Mouse (Mus musculus): Measurements from ENCODE around the gene Mapk13. TPM values are rescaled to one million over a fixed set of nuclear protein-coding genes. Genes with fewer than 3 reads are reported as not detected.
A peak's percentile ranks its signal among the peaks of the same experiment; 100 is the strongest.

Mapk13 gene
- total and polyA plus RNA-seq, 2 experiments from 2014 or later: 0.65 to 0.78 TPM

GRCm38 (mm10) chr17:28801474-28802005, 32.4 kb downstream of the Mapk13 start:
- Histone ChIP-seq H3K36me3 (replicated peaks; ENCODE audit: control insufficient read depth, insufficient read depth, low read length) (peaks cover 10% of the 10 kb centered on the region), H3K27ac (ENCODE audit: low read depth) (peak overlapping the region; percentile 99), H3K9me3 (replicated peaks; ENCODE audit: control insufficient read depth, low read length) (no peaks in the 10 kb centered on the region), H3K9ac (replicated peaks; ENCODE audit: low read depth, low read length) (peak overlapping the region; percentile 100), H3K4me1 (ENCODE audit: control insufficient read depth, insufficient read depth) (peaks cover 18% of the 10 kb centered on the region), H3K4me2 (ENCODE audit: low read depth, low read length) (peak overlapping the region; percentile 97), H3K27me3 (ENCODE audit: control insufficient read depth, insufficient read depth, low read length) (no peaks in the 10 kb centered on the region), H3K4me3 (ENCODE audit: low read depth, low read length) (peak overlapping the region; percentile 95)
- TF ChIP-seq EP300 (IDR thresholded peaks at IDR 0.05; ENCODE audit: low read depth): no peak
- TF ChIP-seq CTCF (IDR thresholded peaks at IDR 0.05; ENCODE audit: low read depth): no peak; the same call in 1 of the 2 replicates
- under 1% methylated on average over 32 of the region's 42 CpGs for WGBS
- DNase-seq (ENCODE audit: low spot score) (peak; percentile 97), ATAC-seq (ENCODE audit: insufficient read depth, low read depth) (peak; percentile 98)

- TF ChIP-seq EP300 (IDR thresholded peaks at IDR 0.05; ENCODE audit: low read depth) (no peak), CTCF (IDR thresholded peaks at IDR 0.05; ENCODE audit: low read depth) (no peak)
- DNase-seq (ENCODE audit: low spot score) (no peak), ATAC-seq (ENCODE audit: insufficient read depth, low read depth) (no peak)
- H3K4me3 ChIP-seq (ENCODE audit: low read depth, low read length): peak overlapping the region; percentile 95
- WGBS: 2% methylated on average over 18 of the region's 18 CpGs
- no peak overlapping the region for H3K27ac ChIP-seq (ENCODE audit: low read depth)
- no peaks in the 10 kb centered on the region for H3K27me3 ChIP-seq (ENCODE audit: control insufficient read depth, insufficient read depth, low read length)
- peaks cover 15% of the 10 kb centered on the region for H3K36me3 ChIP-seq (replicated peaks; ENCODE audit: control insufficient read depth, insufficient read depth, low read length)
- H3K4me1 ChIP-seq (ENCODE audit: control insufficient read depth, insufficient read depth): peaks cover 18% of the 10 kb centered on the region
- peak overlapping the region; percentile 100 for H3K9ac ChIP-seq (replicated peaks; ENCODE audit: low read depth, low read length)
- H3K9me3 ChIP-seq (replicated peaks; ENCODE audit: control insufficient read depth, low read length): no peaks in the 10 kb centered on the region
- H3K4me2 ChIP-seq (ENCODE audit: low read depth, low read length): peak overlapping the region; percentile 75
These were observed 32.9 kb downstream of the Mapk13 start for GRCm38 (mm10) chr17:28802006-28802481.

GRCm38 (mm10) chr17:28803316-28803715, 34.2 kb downstream of the Mapk13 start:
- Histone ChIP-seq H3K9ac (replicated peaks; ENCODE audit: low read depth, low read length) (no peak overlapping the region), H3K36me3 (replicated peaks; ENCODE audit: control insufficient read depth, insufficient read depth, low read length) (peaks cover 24% of the 10 kb centered on the region), H3K4me3 (ENCODE audit: low read depth, low read length) (no peak overlapping the region), H3K4me2 (ENCODE audit: low read depth, low read length) (no peak overlapping the region), H3K4me1 (ENCODE audit: control insufficient read depth, insufficient read depth) (peaks cover 18% of the 10 kb centered on the region), H3K9me3 (replicated peaks; ENCODE audit: control insufficient read depth, low read length) (no peaks in the 10 kb centered on the region), H3K27ac (ENCODE audit: low read depth) (no peak overlapping the region), H3K27me3 (ENCODE audit: control insufficient read depth, insufficient read depth, low read length) (no peaks in the 10 kb centered on the region)
- DNase-seq (ENCODE audit: low spot score) (no peak), ATAC-seq (ENCODE audit: insufficient read depth, low read depth) (no peak)
- TF ChIP-seq EP300 (IDR thresholded peaks at IDR 0.05; ENCODE audit: low read depth): no peak
- no peak for TF ChIP-seq CTCF (IDR thresholded peaks at IDR 0.05; ENCODE audit: low read depth)
- 47% methylated on average over 1 of the region's 1 CpGs for WGBS

- Histone ChIP-seq H3K9ac (replicated peaks; ENCODE audit: low read depth, low read length) (no peak overlapping the region), H3K36me3 (replicated peaks; ENCODE audit: control insufficient read depth, insufficient read depth, low read length) (peaks cover 31% of the 10 kb centered on the region), H3K4me3 (ENCODE audit: low read depth, low read length) (no peak overlapping the region), H3K4me2 (ENCODE audit: low read depth, low read length) (no peak overlapping the region), H3K9me3 (replicated peaks; ENCODE audit: control insufficient read depth, low read length) (no peaks in the 10 kb centered on the region), H3K27me3 (ENCODE audit: control insufficient read depth, insufficient read depth, low read length) (no peaks in the 10 kb centered on the region), H3K4me1 (ENCODE audit: control insufficient read depth, insufficient read depth) (peaks cover 18% of the 10 kb centered on the region), H3K27ac (ENCODE audit: low read depth) (no peak overlapping the region)
- ATAC-seq (ENCODE audit: insufficient read depth, low read depth) (no peak), DNase-seq (ENCODE audit: low spot score) (no peak)
- 88% methylated on average over 6 of the region's 6 CpGs for WGBS
- TF ChIP-seq CTCF (IDR thresholded peaks at IDR 0.05; ENCODE audit: low read depth): no peak
- no peak for TF ChIP-seq EP300 (IDR thresholded peaks at IDR 0.05; ENCODE audit: low read depth)
These were observed 35.9 kb downstream of the Mapk13 start for GRCm38 (mm10) chr17:28804973-28805372.

- Histone ChIP-seq H3K4me2 (ENCODE audit: low read depth, low read length) (no peak overlapping the region), H3K4me3 (ENCODE audit: low read depth, low read length) (no peak overlapping the region), H3K27ac (ENCODE audit: low read depth) (no peak overlapping the region), H3K36me3 (replicated peaks; ENCODE audit: control insufficient read depth, insufficient read depth, low read length) (peaks cover 36% of the 10 kb centered on the region), H3K9ac (replicated peaks; ENCODE audit: low read depth, low read length) (no peak overlapping the region), H3K4me1 (ENCODE audit: control insufficient read depth, insufficient read depth) (peaks cover 18% of the 10 kb centered on the region), H3K27me3 (ENCODE audit: control insufficient read depth, insufficient read depth, low read length) (no peaks in the 10 kb centered on the region), H3K9me3 (replicated peaks; ENCODE audit: control insufficient read depth, low read length) (no peaks in the 10 kb centered on the region)
- WGBS: 93% methylated on average over 19 of the region's 19 CpGs
- ATAC-seq (ENCODE audit: insufficient read depth, low read depth): no peak
- TF ChIP-seq EP300 (IDR thresholded peaks at IDR 0.05; ENCODE audit: low read depth) (no peak), CTCF (IDR thresholded peaks at IDR 0.05; ENCODE audit: low read depth) (no peak)
- no peak for DNase-seq (ENCODE audit: low spot score)
These were observed 37.7 kb downstream of the Mapk13 start for GRCm38 (mm10) chr17:28806770-28807169.

GRCm38 (mm10) chr17:28808714-28809113, 39.6 kb downstream of the Mapk13 start:
- Histone ChIP-seq H3K4me2 (ENCODE audit: low read depth, low read length) (no peak overlapping the region), H3K9me3 (replicated peaks; ENCODE audit: control insufficient read depth, low read length) (no peaks in the 10 kb centered on the region), H3K4me3 (ENCODE audit: low read depth, low read length) (no peak overlapping the region), H3K27ac (ENCODE audit: low read depth) (no peak overlapping the region), H3K9ac (replicated peaks; ENCODE audit: low read depth, low read length) (no peak overlapping the region), H3K4me1 (ENCODE audit: control insufficient read depth, insufficient read depth) (0 out of 2 replicates have a peak, but pooled peaks cover 1% of the 10 kb centered on the region), H3K36me3 (replicated peaks; ENCODE audit: control insufficient read depth, insufficient read depth, low read length) (peaks cover 46% of the 10 kb centered on the region), H3K27me3 (ENCODE audit: control insufficient read depth, insufficient read depth, low read length) (no peaks in the 10 kb centered on the region)
- 96% methylated on average over 8 of the region's 8 CpGs for WGBS
- ATAC-seq (ENCODE audit: insufficient read depth, low read depth) (no peak), DNase-seq (ENCODE audit: low spot score) (no peak)
- no peak for TF ChIP-seq EP300 (IDR thresholded peaks at IDR 0.05; ENCODE audit: low read depth)
- TF ChIP-seq CTCF (IDR thresholded peaks at IDR 0.05; ENCODE audit: low read depth): no peak
